Mouse (Mus musculus) hindbrain, embryonic 15.5 days (tissue): ENCODE results near the gene Tnrc6b. TPM values are rescaled to one million over a fixed set of nuclear protein-coding genes. Genes with fewer than 3 reads are reported as not detected.

Experiments
- ATAC-seq: fragments of 200-750 bp; cut with Nextera tagmentation; 2 replicates; pipeline ENCODE4 v1.8.0; 2017; ENCODE audit warnings: low read depth, moderate number of reproducible peaks, moderate TSS enrichment; ENCODE audit not compliant: low FRiP score
- H3K27ac ChIP-seq: fragments of 300-500 bp; sonication (generic); replicated peaks from 2 replicates; pipeline ENCODE4 v1.5.1; 2015; ENCODE audit warnings: mild to moderate bottlenecking, inconsistent platforms
- H3K27me3 ChIP-seq: fragments of 300-500 bp; sonication (generic); 2 replicates; pipeline ENCODE4 v1.6.1; 2015; ENCODE audit warnings: control low read depth, inconsistent platforms
- H3K36me3 ChIP-seq: fragments of 300-500 bp; sonication (generic); 2 replicates; pipeline ENCODE4 v1.6.1; 2015; ENCODE audit warnings: control low read depth, inconsistent platforms
- H3K4me1 ChIP-seq: fragments of 300-500 bp; sonication (generic); replicated peaks from 2 replicates; pipeline ENCODE4 v1.6.1; 2015; ENCODE audit warnings: control low read depth, inconsistent platforms
- H3K4me2 ChIP-seq: fragments of 300-500 bp; sonication (generic); 2 replicates; pipeline ENCODE4 v1.6.1; 2015; ENCODE audit warnings: moderate library complexity, mild to moderate bottlenecking, inconsistent platforms
- H3K4me3 ChIP-seq: fragments of 300-500 bp; sonication (generic); 2 replicates; pipeline ENCODE4 v1.5.1; 2015; ENCODE audit warnings: mild to moderate bottlenecking, inconsistent platforms
- H3K9ac ChIP-seq: fragments of 300-500 bp; sonication (generic); 2 replicates; pipeline ENCODE4 v1.6.1; 2015; ENCODE audit warnings: inconsistent platforms
- H3K9me3 ChIP-seq: fragments of 300-500 bp; sonication (generic); 2 replicates; pipeline ENCODE4 v1.6.1; 2016; ENCODE audit warnings: control low read depth, inconsistent platforms
- WGBS: fragments of 180-500 bp; shearing (Covaris S2); methylation state at CpG from one replicate; pipeline ENCODE4 v1.1.7; 2015; 5-methylcytosine and 5-hydroxymethylcytosine counted together
- polyA plus RNA-seq: library from polyadenylated mRNA; unstranded; fragments of >200 nt; fragmentation: Nextera tagmentation; extraction: Ambion mirVana; gene quantifications from 2 replicates; pipeline ENCODE4 v1.2.1, GENCODE M21; 2015

The Tnrc6b gene
- polyA plus RNA-seq, 1 experiment from 2014 or later: 31.7 TPM

DNA sequence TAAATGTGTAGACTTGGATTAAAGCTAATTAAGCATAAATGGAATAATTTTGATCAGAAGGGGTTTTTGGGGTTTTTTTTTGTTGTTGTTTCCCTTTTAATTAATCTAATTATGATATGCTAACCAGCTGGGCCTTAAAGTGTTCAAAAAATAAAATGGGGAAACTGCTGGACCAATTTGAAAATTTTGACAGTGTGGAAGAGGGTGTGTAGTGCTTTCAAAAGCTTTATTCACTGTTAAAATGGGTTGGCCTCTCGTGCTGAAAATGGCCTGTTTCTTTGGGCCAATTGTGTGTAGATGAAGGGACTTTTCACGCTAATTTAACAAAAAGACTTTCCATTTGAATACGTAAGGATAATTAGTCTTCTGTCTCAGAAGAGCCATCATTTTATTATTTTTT, 89.1 kb downstream of the Tnrc6b start:
- Histone ChIP-seq H3K4me2 (peak overlapping the region; percentile 63), H3K27me3 (no peaks in the 10 kb centered on the region), H3K9me3 (no peaks in the 10 kb centered on the region), H3K4me1 (peaks cover 50% of the 10 kb centered on the region), H3K9ac (peak overlapping the region; percentile 58), H3K4me3 (peak overlapping the region; percentile 59), H3K36me3 (no peaks in the 10 kb centered on the region), H3K27ac (peak overlapping the region; percentile 91)
- ATAC-seq: no peak
- WGBS: 4% methylated on average over 3 of the region's 3 CpGs

DNA sequence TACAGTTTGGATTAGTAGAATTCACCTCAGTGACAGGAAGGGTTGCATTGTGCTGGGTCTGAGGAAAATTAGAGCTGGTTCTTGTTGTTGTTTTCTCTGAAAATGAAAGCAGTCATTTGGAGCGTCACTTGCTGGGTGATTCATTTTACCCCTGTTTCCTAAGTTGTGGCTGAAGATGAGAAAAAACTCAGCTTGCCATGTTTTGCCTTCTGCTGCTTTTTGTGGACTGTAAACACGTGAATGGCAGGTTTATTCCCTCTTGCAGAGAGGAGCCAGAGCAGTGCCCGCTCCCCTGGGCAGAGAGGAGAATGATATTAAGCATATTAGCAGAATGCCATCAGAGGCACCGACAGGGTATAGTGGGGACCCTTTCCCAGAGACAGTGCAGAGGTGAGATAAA, 89.7 kb downstream of the Tnrc6b start:
- peak overlapping the region; percentile 63 for H3K4me2 ChIP-seq
- H3K27ac ChIP-seq: peak overlapping the region; percentile 91
- no peaks in the 10 kb centered on the region for H3K27me3 ChIP-seq
- no peaks in the 10 kb centered on the region for H3K36me3 ChIP-seq
- ATAC-seq: no peak
- H3K4me3 ChIP-seq: peak overlapping the region; percentile 59
- H3K9me3 ChIP-seq: no peaks in the 10 kb centered on the region
- peak overlapping the region; percentile 58 for H3K9ac ChIP-seq
- H3K4me1 ChIP-seq: peaks cover 50% of the 10 kb centered on the region
- 3% methylated on average over 4 of the region's 4 CpGs for whole genome bisulfite sequencing

DNA sequence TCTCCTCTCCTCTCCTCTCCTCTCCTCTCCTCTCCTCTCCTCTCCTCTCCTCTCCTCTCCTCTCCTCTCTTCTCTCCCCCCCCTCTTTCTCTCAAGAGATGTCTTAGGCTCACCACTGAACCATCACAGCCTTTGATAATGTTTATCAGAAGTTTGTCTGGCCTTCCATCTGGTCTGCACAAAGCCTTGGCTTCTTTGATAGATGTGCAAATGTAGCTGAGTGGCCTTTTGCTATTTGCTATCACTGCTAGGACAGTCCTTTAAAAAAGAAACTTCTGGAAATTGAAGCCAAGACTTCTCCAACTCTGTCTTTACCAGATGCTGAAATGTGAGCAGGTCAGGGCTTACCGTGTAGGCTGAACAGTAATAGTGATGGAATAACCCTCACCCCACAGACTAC, 90.5 kb downstream of the Tnrc6b start:
- H3K27me3 ChIP-seq: no peaks in the 10 kb centered on the region
- no peaks in the 10 kb centered on the region for H3K36me3 ChIP-seq
- peak overlapping the region; percentile 59; the same call in 1 of the 2 replicates for H3K4me3 ChIP-seq
- peak overlapping the region; percentile 63 for H3K4me2 ChIP-seq
- 48% methylated on average over 1 of the region's 1 CpGs for WGBS
- H3K27ac ChIP-seq: no peak overlapping the region
- no peak for ATAC-seq
- H3K9me3 ChIP-seq: no peaks in the 10 kb centered on the region
- H3K4me1 ChIP-seq: peaks cover 50% of the 10 kb centered on the region
- no peak overlapping the region for H3K9ac ChIP-seq

DNA sequence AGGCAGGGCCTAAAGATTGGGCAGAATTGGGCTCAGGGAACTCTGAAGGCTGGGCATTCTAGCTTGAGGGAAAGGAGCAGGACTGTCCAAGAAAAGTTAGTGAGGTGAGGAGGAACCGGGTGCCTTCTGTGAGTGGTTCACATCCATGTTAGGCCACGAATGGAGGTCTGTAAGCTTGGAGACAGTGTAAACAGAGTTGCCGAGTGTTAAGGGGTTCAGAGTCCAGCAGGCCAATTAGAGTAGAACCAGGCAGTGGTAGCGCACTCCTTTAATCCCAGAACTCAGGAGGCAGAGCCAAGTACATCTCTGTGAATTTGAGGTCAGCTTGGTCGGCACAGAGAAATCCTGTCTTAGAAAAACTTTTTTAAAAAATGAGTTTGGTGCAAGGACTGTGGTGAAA, 96.0 kb downstream of the Tnrc6b start:
- 86% methylated on average over 5 of the region's 5 CpGs for WGBS
- Histone ChIP-seq H3K27me3 (no peaks in the 10 kb centered on the region), H3K36me3 (no peaks in the 10 kb centered on the region), H3K4me3 (no peak overlapping the region), H3K9me3 (no peaks in the 10 kb centered on the region), H3K4me1 (peaks cover 32% of the 10 kb centered on the region), H3K9ac (no peak overlapping the region), H3K27ac (no peak overlapping the region), H3K4me2 (no peak overlapping the region)
- ATAC-seq: no peak

DNA sequence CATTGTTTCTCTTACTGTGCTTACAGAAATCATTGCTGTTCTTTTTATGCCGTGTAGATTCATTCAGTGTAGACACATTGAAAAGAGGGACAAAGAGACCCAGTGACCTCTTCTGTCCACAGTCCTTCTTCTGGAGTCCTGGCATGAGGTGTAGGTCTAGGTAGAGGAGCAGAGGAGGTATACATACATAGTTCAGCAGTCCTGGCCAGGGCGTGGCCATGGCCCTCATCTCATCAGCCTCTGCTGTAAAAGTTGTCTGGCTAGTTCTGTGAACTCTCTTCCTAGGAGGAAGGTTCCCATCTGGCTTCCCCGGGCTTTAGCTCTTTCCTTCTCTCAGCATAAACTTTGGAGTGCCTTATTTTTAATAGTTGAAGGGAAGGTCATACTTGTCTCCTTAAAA, 99.1 kb downstream of the Tnrc6b start:
- Histone ChIP-seq H3K27ac (no peak overlapping the region), H3K9ac (no peak overlapping the region), H3K4me3 (no peak overlapping the region), H3K9me3 (no peaks in the 10 kb centered on the region), H3K4me2 (no peak overlapping the region), H3K36me3 (no peaks in the 10 kb centered on the region), H3K4me1 (peaks cover 7% of the 10 kb centered on the region), H3K27me3 (no peaks in the 10 kb centered on the region)
- ATAC-seq: no peak
- whole genome bisulfite sequencing: 95% methylated on average over 3 of the region's 3 CpGs

DNA sequence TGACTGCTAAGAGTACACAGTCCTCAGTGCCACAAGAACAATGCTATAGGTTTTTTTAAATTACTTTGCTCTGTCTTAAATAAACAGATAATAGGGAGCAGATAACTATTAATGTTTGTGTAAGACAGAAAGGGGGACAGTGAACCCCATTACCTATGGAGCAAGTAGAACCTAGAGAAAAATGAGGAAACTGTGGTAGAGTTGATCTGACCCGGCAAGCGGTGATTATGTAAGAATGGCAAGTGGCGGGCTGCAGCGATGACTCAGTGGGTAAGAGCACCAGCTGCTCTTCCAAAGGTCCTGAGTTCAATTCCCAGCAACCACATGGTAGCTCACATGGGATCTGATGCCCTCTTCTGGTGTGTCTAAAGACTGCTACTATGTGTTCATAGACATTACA, 101.7 kb downstream of the Tnrc6b start:
- Histone ChIP-seq H3K27me3 (no peaks in the 10 kb centered on the region), H3K36me3 (no peaks in the 10 kb centered on the region), H3K4me3 (no peak overlapping the region), H3K4me1 (peaks cover 3% of the 10 kb centered on the region; the same call in 1 of the 2 replicates), H3K9me3 (no peaks in the 10 kb centered on the region), H3K4me2 (no peak overlapping the region), H3K27ac (no peak overlapping the region), H3K9ac (no peak overlapping the region)
- no peak for ATAC-seq
- 89% methylated on average over 4 of the region's 4 CpGs for WGBS

DNA sequence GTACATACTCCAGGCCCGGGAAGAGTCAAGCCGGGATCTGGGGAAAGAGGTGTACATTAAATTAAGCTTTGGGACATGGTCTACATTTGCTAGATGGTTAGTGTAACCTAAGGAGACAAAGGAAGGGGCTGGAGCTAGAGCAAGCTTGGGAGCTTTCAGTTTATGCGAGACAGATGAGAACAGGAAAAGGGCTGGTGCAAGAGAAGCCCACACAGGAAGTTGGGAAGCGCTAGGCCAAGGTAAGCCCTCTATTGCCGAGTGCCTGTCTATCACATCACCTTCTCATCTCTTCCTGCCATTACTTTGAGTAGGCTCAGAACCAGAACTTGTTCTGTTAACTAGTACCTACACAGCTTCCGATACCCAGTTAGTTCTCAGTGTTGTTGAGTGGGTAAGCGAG, 103.7 kb downstream of the Tnrc6b start:
- no peak overlapping the region for H3K27ac ChIP-seq
- ATAC-seq: no peak
- 0 out of 2 replicates have a peak, but pooled peaks cover 13% of the 10 kb centered on the region for H3K4me1 ChIP-seq
- H3K9ac ChIP-seq: no peak overlapping the region
- no peaks in the 10 kb centered on the region for H3K36me3 ChIP-seq
- H3K4me2 ChIP-seq: no peak overlapping the region
- H3K9me3 ChIP-seq: no peaks in the 10 kb centered on the region
- no peak overlapping the region for H3K4me3 ChIP-seq
- H3K27me3 ChIP-seq: no peaks in the 10 kb centered on the region
- WGBS: 90% methylated on average over 7 of the region's 7 CpGs

DNA sequence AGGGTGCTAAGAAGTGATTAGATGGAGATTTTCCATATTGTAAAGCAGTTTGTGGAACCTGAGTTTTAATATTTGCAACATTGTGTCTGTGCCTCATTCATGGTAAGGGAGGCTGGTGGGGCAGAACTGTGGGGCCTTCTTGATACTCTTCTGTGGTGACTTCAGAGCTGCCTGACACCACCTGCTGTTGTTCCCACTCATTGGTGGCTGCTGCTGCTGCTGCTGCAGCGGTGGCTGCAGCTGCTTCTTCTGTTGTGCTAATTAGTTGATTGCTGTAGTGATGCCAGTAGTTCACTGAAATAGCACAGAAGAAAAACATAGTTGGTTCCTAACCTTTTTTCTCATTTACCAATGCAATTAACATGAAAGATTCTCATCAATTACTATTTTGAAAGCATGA, 111.2 kb downstream of the Tnrc6b start:
- no peaks in the 10 kb centered on the region for H3K36me3 ChIP-seq
- no peak overlapping the region for H3K27ac ChIP-seq
- WGBS: 4% methylated on average over 1 of the region's 1 CpGs
- ATAC-seq: no peak
- H3K9me3 ChIP-seq: no peaks in the 10 kb centered on the region
- no peak overlapping the region for H3K4me2 ChIP-seq
- H3K9ac ChIP-seq: no peak overlapping the region
- H3K4me3 ChIP-seq: no peak overlapping the region
- H3K4me1 ChIP-seq: peaks cover 42% of the 10 kb centered on the region
- H3K27me3 ChIP-seq: no peaks in the 10 kb centered on the region

DNA sequence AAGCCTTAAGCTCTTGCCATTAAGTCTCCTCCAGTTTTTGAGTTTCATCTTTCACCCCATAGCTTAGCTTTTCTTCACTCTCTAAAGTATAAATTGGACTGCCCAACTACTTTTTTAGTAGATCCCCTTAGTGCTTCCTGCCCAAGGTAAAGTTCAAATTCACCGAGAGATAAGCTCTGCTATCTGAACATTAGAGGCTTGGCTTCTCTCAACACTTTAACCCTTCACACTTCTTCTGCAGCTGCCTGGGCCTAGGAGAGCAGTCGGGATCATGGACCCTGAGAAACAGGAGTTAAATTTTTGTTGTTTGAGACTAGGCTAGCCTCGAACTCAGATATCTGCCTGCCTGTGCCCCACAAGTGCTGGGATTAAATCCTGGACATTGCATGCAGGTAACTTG, 120.1 kb downstream of the Tnrc6b start:
- Histone ChIP-seq H3K4me1 (peaks cover 16% of the 10 kb centered on the region), H3K9ac (no peak overlapping the region), H3K27ac (no peak overlapping the region), H3K27me3 (no peaks in the 10 kb centered on the region), H3K4me3 (no peak overlapping the region), H3K36me3 (no peaks in the 10 kb centered on the region), H3K4me2 (no peak overlapping the region), H3K9me3 (no peaks in the 10 kb centered on the region)
- WGBS: 88% methylated on average over 3 of the region's 3 CpGs
- ATAC-seq: no peak

DNA sequence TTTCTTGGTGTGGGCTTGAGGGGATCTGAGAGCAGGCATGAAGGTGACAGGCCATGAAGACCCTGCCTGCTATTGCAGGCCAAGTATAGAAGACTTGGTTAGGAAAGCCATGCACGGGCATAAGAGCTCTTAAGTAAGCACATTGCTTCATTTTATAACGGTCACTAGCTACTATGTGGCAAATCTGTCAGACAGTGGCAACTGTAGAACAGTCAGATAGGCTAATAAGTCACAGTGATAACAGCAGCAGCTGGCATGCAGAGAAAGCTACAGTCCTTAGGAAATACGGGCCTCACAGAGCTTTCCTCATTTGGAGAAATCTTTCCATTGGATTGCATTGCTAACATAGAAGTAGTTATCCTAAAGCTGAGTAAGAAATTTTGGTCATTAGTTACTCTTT, 121.7 kb downstream of the Tnrc6b start:
- no peak overlapping the region for H3K27ac ChIP-seq
- WGBS: 73% methylated on average over 3 of the region's 3 CpGs
- H3K9me3 ChIP-seq: no peaks in the 10 kb centered on the region
- peaks cover 16% of the 10 kb centered on the region for H3K4me1 ChIP-seq
- no peak overlapping the region for H3K4me3 ChIP-seq
- H3K36me3 ChIP-seq: no peaks in the 10 kb centered on the region
- no peaks in the 10 kb centered on the region for H3K27me3 ChIP-seq
- ATAC-seq: no peak
- no peak overlapping the region for H3K4me2 ChIP-seq
- H3K9ac ChIP-seq: no peak overlapping the region

DNA sequence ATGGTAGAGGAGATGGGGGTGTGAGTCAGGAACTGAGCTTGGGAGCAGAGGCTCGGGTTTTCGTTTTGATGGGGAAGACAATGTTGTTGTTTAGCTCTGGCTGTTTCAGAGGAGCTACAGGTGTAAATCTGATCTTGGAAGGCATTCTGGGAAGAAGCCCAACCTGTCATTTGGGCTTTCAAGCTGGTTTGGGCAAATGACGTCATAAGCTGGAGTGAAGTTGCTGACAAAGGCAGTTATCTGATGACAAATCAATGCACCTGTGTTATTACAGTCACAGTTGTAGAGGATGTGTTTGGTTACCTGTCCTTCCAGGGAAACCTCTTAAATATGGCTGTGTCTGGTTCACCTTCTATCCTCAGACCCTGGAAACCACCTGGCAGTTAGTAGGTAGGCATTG, 125.1 kb downstream of the Tnrc6b start:
- no peaks in the 10 kb centered on the region for H3K9me3 ChIP-seq
- no peak overlapping the region for H3K27ac ChIP-seq
- ATAC-seq: no peak
- WGBS: 76% methylated on average over 3 of the region's 3 CpGs
- no peak overlapping the region for H3K4me2 ChIP-seq
- H3K4me3 ChIP-seq: no peak overlapping the region
- no peaks in the 10 kb centered on the region for H3K27me3 ChIP-seq
- H3K9ac ChIP-seq: no peak overlapping the region
- peaks cover 34% of the 10 kb centered on the region for H3K4me1 ChIP-seq
- H3K36me3 ChIP-seq: no peaks in the 10 kb centered on the region

DNA sequence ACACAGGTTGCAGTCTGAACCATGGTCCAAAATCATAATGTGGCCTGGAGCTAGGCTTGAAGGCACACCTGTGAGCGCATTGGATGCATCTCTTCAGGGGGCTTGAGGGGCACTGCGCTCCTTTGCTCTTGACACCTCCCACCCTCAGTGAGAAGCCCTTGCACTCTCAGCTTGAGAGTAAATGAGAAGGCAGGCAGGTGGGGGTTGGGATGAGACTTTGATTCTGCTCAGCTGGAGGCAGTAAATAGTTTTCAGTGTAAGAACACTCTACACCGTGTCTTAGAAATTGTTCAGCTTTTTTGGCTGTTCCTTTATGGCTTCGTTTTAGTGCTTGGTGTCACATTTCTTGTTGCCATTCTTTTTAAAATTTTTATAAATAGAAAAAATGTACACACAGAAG, 127.7 kb downstream of the Tnrc6b start:
- Histone ChIP-seq H3K4me2 (no peak overlapping the region), H3K4me1 (peaks cover 38% of the 10 kb centered on the region), H3K36me3 (no peaks in the 10 kb centered on the region), H3K9me3 (no peaks in the 10 kb centered on the region), H3K27ac (no peak overlapping the region), H3K4me3 (no peak overlapping the region), H3K27me3 (no peaks in the 10 kb centered on the region), H3K9ac (no peak overlapping the region)
- WGBS: 54% methylated on average over 4 of the region's 4 CpGs
- no peak for ATAC-seq

DNA sequence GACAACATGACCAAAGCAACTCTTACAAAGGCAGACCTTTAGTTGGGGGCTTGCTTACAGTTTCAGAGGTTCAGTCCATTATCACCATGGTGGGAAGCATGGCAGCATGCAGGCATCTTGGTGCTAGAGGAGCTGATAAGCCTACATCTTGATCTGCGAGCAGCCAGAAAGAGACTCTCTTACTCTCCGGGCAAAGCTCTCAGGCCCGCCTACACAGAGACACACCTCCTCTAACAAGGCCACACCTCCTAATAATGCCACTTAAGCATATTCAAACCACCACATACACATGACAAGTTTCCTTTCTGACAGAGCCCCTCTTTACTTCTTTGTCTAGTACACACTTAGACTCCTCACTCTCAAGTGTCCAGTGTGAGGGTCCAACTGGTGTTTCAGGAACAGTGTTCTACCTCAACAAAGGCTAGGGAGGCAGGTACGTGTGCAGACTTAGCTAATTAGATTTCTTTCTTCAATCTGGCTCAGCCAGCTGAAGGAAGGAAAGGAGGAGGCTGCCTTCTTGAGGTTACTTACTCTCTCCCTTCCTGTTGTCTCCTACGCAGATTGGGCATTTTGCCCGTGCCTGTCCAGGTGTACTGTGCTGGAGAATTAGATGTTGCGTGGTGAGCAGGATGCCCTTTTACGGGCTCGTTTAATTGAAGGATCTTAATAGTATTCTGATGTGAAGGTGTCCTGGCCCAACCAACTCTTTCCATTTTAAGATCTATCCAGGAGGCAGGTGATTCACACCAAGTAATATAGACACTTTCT, 128.7 kb downstream of the Tnrc6b start:
- H3K27ac ChIP-seq: no peak overlapping the region
- no peak overlapping the region for H3K4me2 ChIP-seq
- no peaks in the 10 kb centered on the region for H3K9me3 ChIP-seq
- no peak for ATAC-seq
- H3K27me3 ChIP-seq: no peaks in the 10 kb centered on the region
- WGBS: 73% methylated on average over 9 of the region's 9 CpGs
- no peak overlapping the region for H3K9ac ChIP-seq
- H3K4me3 ChIP-seq: no peak overlapping the region
- H3K36me3 ChIP-seq: no peaks in the 10 kb centered on the region
- peaks cover 32% of the 10 kb centered on the region for H3K4me1 ChIP-seq
